Mouse (Mus musculus): ENCODE results near the gene Cfap157.

GRCm38 (mm10) chr2:32779131-32779530, 5.1 kb downstream of the Cfap157 start:
- TF ChIP-seq CTCF (IDR thresholded peaks at IDR 0.05; ENCODE audit: low read depth) = peak; percentile 86
- TF ChIP-seq EP300 (IDR thresholded peaks at IDR 0.05; ENCODE audit: low read depth) = no peak

All from liver, postnatal 0 days (tissue).